Mouse (Mus musculus) myocyte (in vitro differentiated cells): ENCODE measurements at regions not wholly inside any gene's neighbourhood (a gene's known extent, or its start where the extent isn't known, plus 50 kb on each side); places are given as distances from the start of the nearest gene placed in this dataset.
A peak's percentile ranks its signal among the peaks of the same experiment; 100 is the strongest.

ENCODE experiments used
- H3K27me3 ChIP-seq: one replicate; pipeline ENCODE4 v1.6.1; 2011; ENCODE audit not compliant: control insufficient read depth, insufficient read depth, insufficient read length
- H3K36me3 ChIP-seq: one replicate; pipeline ENCODE4 v1.6.1; 2011; ENCODE audit not compliant: control insufficient read depth, insufficient read depth
- H3K4me2 ChIP-seq: one replicate; pipeline ENCODE4 v1.6.1; 2011; ENCODE audit warnings: low read depth, control low read depth
- H3K4me3 ChIP-seq: one replicate; pipeline ENCODE4 v1.5.1; 2011; ENCODE audit warnings: mild to moderate bottlenecking, control low read depth, moderate library complexity
- H3K79me2 ChIP-seq: one replicate; pipeline ENCODE4 v1.6.1; 2011; ENCODE audit not compliant: control insufficient read depth, insufficient read depth
- H3ac ChIP-seq: one replicate; pipeline ENCODE4 v1.6.1; 2011; ENCODE audit not compliant: control insufficient read depth, insufficient read length
- CEBPB ChIP-seq: IDR thresholded peaks from 2 replicates; pipeline ENCODE4 v1.6.1; 2011; ENCODE audit warnings: mild to moderate bottlenecking, moderate library complexity; ENCODE audit not compliant: poor library complexity, insufficient read depth, severe bottlenecking
- E2F4 ChIP-seq: IDR thresholded peaks from one replicate; pipeline ENCODE4 v1.6.1; 2011; ENCODE audit warnings: mild to moderate bottlenecking, control low read depth, moderate library complexity; ENCODE audit not compliant: insufficient read depth
- MAX ChIP-seq: IDR thresholded peaks from one replicate; pipeline ENCODE4 v1.6.1; 2011; ENCODE audit warnings: low read depth, mild to moderate bottlenecking, control low read depth
- MYOD1 ChIP-seq, 3 experiments: IDR thresholded peaks; one replicate each; pipeline ENCODE4 v1.6.1; 2011; ENCODE audit warnings: control low read depth in 2 of 3, low read depth in 2 of 3, mild to moderate bottlenecking in 2 of 3, moderate library complexity in 1 of 3; ENCODE audit not compliant: insufficient read length in 2 of 3, control insufficient read depth in 1 of 3
- MYOG ChIP-seq, 3 experiments: IDR thresholded peaks; one replicate each; pipeline ENCODE4 v1.6.1; 2011; ENCODE audit warnings: control low read depth in 2 of 3, low read depth in 2 of 3, mild to moderate bottlenecking in 2 of 3; ENCODE audit not compliant: insufficient read length in 2 of 3, control insufficient read depth in 1 of 3, insufficient read depth in 1 of 3
- POLR2A ChIP-seq: IDR thresholded peaks from one replicate; pipeline ENCODE4 v1.6.1; 2011; ENCODE audit warnings: low read depth, mild to moderate bottlenecking, control low read depth, moderate library complexity; ENCODE audit not compliant: insufficient read length
- POLR2AphosphoS2 ChIP-seq: IDR thresholded peaks from one replicate; pipeline ENCODE4 v1.6.1; 2011; ENCODE audit warnings: low read depth, control low read depth; ENCODE audit not compliant: insufficient read length
- REST ChIP-seq: IDR thresholded peaks from one replicate; pipeline ENCODE4 v1.6.1; 2011; ENCODE audit warnings: mild to moderate bottlenecking, control low read depth, moderate library complexity; ENCODE audit not compliant: insufficient read depth, insufficient read length
- SRF ChIP-seq: IDR thresholded peaks from one replicate; pipeline ENCODE4 v1.6.1; 2011; ENCODE audit warnings: low read depth; ENCODE audit not compliant: control insufficient read depth, insufficient read length
- TCF12 ChIP-seq: IDR thresholded peaks from one replicate; pipeline ENCODE4 v1.6.1; 2011; ENCODE audit warnings: mild to moderate bottlenecking, control low read depth; ENCODE audit not compliant: poor library complexity, insufficient read depth, severe bottlenecking
- TCF3 ChIP-seq: IDR thresholded peaks from one replicate; pipeline ENCODE4 v1.6.1; 2011; ENCODE audit warnings: low read depth, control low read depth; ENCODE audit not compliant: insufficient read length
- USF1 ChIP-seq: IDR thresholded peaks from one replicate; pipeline ENCODE4 v1.6.1; 2011; ENCODE audit warnings: low read depth, mild to moderate bottlenecking, control low read depth, moderate library complexity

GRCm38 (mm10) chr4:89051897-89052296, 85.0 kb upstream of the Mtap start:
- H3K36me3 ChIP-seq = no peaks in the 10 kb centered on the region

GRCm38 (mm10) chr4:89050551-89051199, 86.2 kb upstream of the Mtap start:
- no peak for TF ChIP-seq POLR2A
- TF ChIP-seq TCF3 = no peak
- no peak for TF ChIP-seq MYOD1 (IDR thresholded peaks at IDR 0.05; ENCODE audit: control insufficient read depth in 1 of 3, insufficient read length in 2 of 3, low read depth in 2 of 3)
- TF ChIP-seq USF1 = no peak
- TF ChIP-seq TCF12 = no peak
- TF ChIP-seq MAX = no peak
- no peak for TF ChIP-seq E2F4
- no peak for TF ChIP-seq SRF
- H3ac ChIP-seq = no peak overlapping the region
- no peak overlapping the region for H3K4me3 ChIP-seq

More at GRCm38 (mm10) chr4:89051897-89052296, 85.0 kb upstream of the Mtap start:
- Histone ChIP-seq H3K27me3 (no peaks in the 10 kb centered on the region), H3K4me2 (no peak overlapping the region), H3ac (no peak overlapping the region), H3K79me2 (no peaks in the 10 kb centered on the region), H3K4me3 (no peak overlapping the region)
- TF ChIP-seq TCF3 = no peak
- no peak for TF ChIP-seq E2F4
- TF ChIP-seq MYOG (IDR thresholded peaks at IDR 0.05; ENCODE audit: control insufficient read depth in 1 of 3, insufficient read depth in 1 of 3, insufficient read length in 2 of 3, low read depth in 2 of 3) = no peak
- no peak for TF ChIP-seq SRF
- no peak for TF ChIP-seq CEBPB

GRCm38 (mm10) chr4:89049592-89050440, 87.1 kb upstream of the Mtap start:
- Histone ChIP-seq H3K36me3 (no peaks in the 10 kb centered on the region), H3K79me2 (no peaks in the 10 kb centered on the region), H3K4me2 (peak overlapping the region; percentile 62), H3ac (no peak overlapping the region), H3K4me3 (no peak overlapping the region), H3K27me3 (no peaks in the 10 kb centered on the region)
- TF ChIP-seq TCF3 (no peak), POLR2AphosphoS2 (no peak), USF1 (no peak), MAX (no peak), E2F4 (no peak), CEBPB (no peak)

More at GRCm38 (mm10) chr4:89050551-89051199, 86.2 kb upstream of the Mtap start:
- Histone ChIP-seq H3K79me2 (no peaks in the 10 kb centered on the region), H3K27me3 (no peaks in the 10 kb centered on the region), H3K4me2 (no peak overlapping the region), H3K36me3 (no peaks in the 10 kb centered on the region)

GRCm38 (mm10) chr4:89044516-89044915, 92.4 kb upstream of the Mtap start:
- Histone ChIP-seq H3K4me3 (no peak overlapping the region), H3ac (no peak overlapping the region), H3K27me3 (no peaks in the 10 kb centered on the region), H3K36me3 (no peaks in the 10 kb centered on the region), H3K79me2 (no peaks in the 10 kb centered on the region), H3K4me2 (no peak overlapping the region)
- TF ChIP-seq MYOG (IDR thresholded peaks at IDR 0.05; ENCODE audit: control insufficient read depth in 1 of 3, insufficient read depth in 1 of 3, insufficient read length in 2 of 3, low read depth in 2 of 3) = no peak
- no peak for TF ChIP-seq TCF3

- TF ChIP-seq CEBPB (peak; percentile 47; the same call in 1 of the 2 replicates), MAX (no peak)
- no peaks in the 10 kb centered on the region for H3K36me3 ChIP-seq
Observed at GRCm38 (mm10) chr4:89043982-89044381, 92.9 kb upstream of the Mtap start.

GRCm38 (mm10) chr4:89040856-89041255, 96.1 kb upstream of the Mtap start:
- H3K4me2 ChIP-seq = peak overlapping the region; percentile 68
- no peak overlapping the region for H3ac ChIP-seq
- H3K79me2 ChIP-seq = no peaks in the 10 kb centered on the region
- no peak overlapping the region for H3K4me3 ChIP-seq
- TF ChIP-seq MYOD1 (IDR thresholded peaks at IDR 0.05; ENCODE audit: control insufficient read depth in 1 of 3, insufficient read length in 2 of 3, low read depth in 2 of 3) (no peak), E2F4 (no peak), REST (no peak), MAX (no peak), POLR2A (no peak), USF1 (no peak), POLR2AphosphoS2 (no peak)
- no peaks in the 10 kb centered on the region for H3K27me3 ChIP-seq
- H3K36me3 ChIP-seq = no peaks in the 10 kb centered on the region

More at GRCm38 (mm10) chr4:89043982-89044381, 92.9 kb upstream of the Mtap start:
- Histone ChIP-seq H3ac (no peak overlapping the region), H3K27me3 (no peaks in the 10 kb centered on the region), H3K4me3 (no peak overlapping the region), H3K79me2 (no peaks in the 10 kb centered on the region), H3K4me2 (peak overlapping the region; percentile 1)
